Mouse (Mus musculus) liver, postnatal 0 days (tissue): ENCODE results near the gene Angptl1. TPM values are rescaled to one million over a fixed set of nuclear protein-coding genes. Genes with fewer than 3 reads are reported as not detected.

ENCODE experiments used
- ATAC-seq: fragments of 200-750 bp; cut with Nextera tagmentation; 2 replicates; pipeline ENCODE4 v1.8.0; 2017; ENCODE audit warnings: mild to moderate bottlenecking, moderate library complexity
- DNase-seq: peaks from one replicate; pipeline ENCODE4 v3.0.0-alpha.2; 2016
- H3K27ac ChIP-seq: fragments of 300-500 bp; sonication (generic); 2 replicates; pipeline ENCODE4 v1.5.1; 2014; ENCODE audit warnings: antibody characterized with exemption, moderate library complexity, mild to moderate bottlenecking, low read depth
- H3K27me3 ChIP-seq: fragments of 300-500 bp; sonication (generic); 2 replicates; pipeline ENCODE4 v1.6.1; 2014; ENCODE audit warnings: low read length, control low read depth, mixed read lengths; ENCODE audit not compliant: insufficient read depth
- H3K36me3 ChIP-seq: fragments of 300-500 bp; sonication (generic); replicated peaks from 2 replicates; pipeline ENCODE4 v1.6.1; 2014; ENCODE audit warnings: mild to moderate bottlenecking, control low read depth, low read length, moderate library complexity, mixed read lengths; ENCODE audit not compliant: insufficient read depth
- H3K4me1 ChIP-seq: fragments of 300-500 bp; sonication (generic); 2 replicates; pipeline ENCODE4 v1.6.1; 2014; ENCODE audit warnings: antibody characterized with exemption, mild to moderate bottlenecking, control low read depth; ENCODE audit not compliant: insufficient read depth
- H3K4me2 ChIP-seq: fragments of 300-500 bp; sonication (generic); 2 replicates; pipeline ENCODE4 v1.6.1; 2014; ENCODE audit warnings: low read depth, mild to moderate bottlenecking, low read length, moderate library complexity, mixed read lengths
- H3K4me3 ChIP-seq: fragments of 300-500 bp; sonication (generic); 2 replicates; pipeline ENCODE4 v1.5.1; 2014; ENCODE audit warnings: low read depth, low read length
- H3K9ac ChIP-seq: fragments of 300-500 bp; sonication (generic); replicated peaks from 2 replicates; pipeline ENCODE4 v1.6.1; 2014; ENCODE audit warnings: mild to moderate bottlenecking, moderate library complexity
- H3K9me3 ChIP-seq: fragments of 300-500 bp; sonication (generic); 2 replicates; pipeline ENCODE4 v1.6.1; 2016; ENCODE audit warnings: mild to moderate bottlenecking, control low read depth, low read length, mixed read lengths
- CTCF ChIP-seq: sonication (generic); IDR thresholded peaks from 2 replicates; pipeline ENCODE4 v1.5.1; 2016; ENCODE audit warnings: antibody characterized with exemption, low read depth
- EP300 ChIP-seq: IDR thresholded peaks from 2 replicates; pipeline ENCODE4 v1.6.1; 2016; ENCODE audit warnings: antibody characterized with exemption, low read depth, mild to moderate bottlenecking
- WGBS: fragments of 180-500 bp; shearing (Covaris S2); extraction: QIAGEN DNeasy Blood & Tissue Kit; methylation state at CpG from one replicate; pipeline ENCODE4 v1.1.7; 2014; ENCODE audit not compliant: insufficient replicate concordance; 5-methylcytosine and 5-hydroxymethylcytosine counted together
- polyA plus RNA-seq: library from polyadenylated mRNA; unstranded; fragments of >200 nt; fragmentation: Nextera tagmentation; extraction: Ambion mirVana; gene quantifications from 2 replicates; pipeline ENCODE4 v1.2.1, GENCODE M21; 2015

The Angptl1 gene
- polyA plus RNA-seq, 1 experiment from 2014 or later, result 0.09 TPM

GRCm38 (mm10) chr1:156885879-156886278 is 47.5 kb downstream of the Angptl1 start:
- H3K9me3 ChIP-seq, result no peaks in the 10 kb centered on the region
- 85% methylated on average over 2 of the region's 2 CpGs for WGBS
- peaks cover 13% of the 10 kb centered on the region for H3K36me3 ChIP-seq
- H3K27me3 ChIP-seq, result no peaks in the 10 kb centered on the region
- H3K9ac ChIP-seq, result no peak overlapping the region
- no peak for TF ChIP-seq EP300
- no peak for TF ChIP-seq CTCF
- H3K4me2 ChIP-seq, result no peak overlapping the region
- H3K4me1 ChIP-seq, result no peaks in the 10 kb centered on the region
- ATAC-seq (no peak), DNase-seq (no peak)
- no peak overlapping the region for H3K27ac ChIP-seq
- H3K4me3 ChIP-seq, result no peak overlapping the region

- no peak overlapping the region for H3K4me2 ChIP-seq
- H3K36me3 ChIP-seq, result peaks cover 10% of the 10 kb centered on the region
- 79% methylated on average over 4 of the region's 4 CpGs for WGBS
- DNase-seq, result no peak
- H3K9me3 ChIP-seq, result no peaks in the 10 kb centered on the region
- H3K4me3 ChIP-seq, result no peak overlapping the region
- H3K27ac ChIP-seq, result no peak overlapping the region
- H3K27me3 ChIP-seq, result no peaks in the 10 kb centered on the region
- no peak for ATAC-seq
- TF ChIP-seq CTCF, result 0 out of 2 replicates have a peak, but pooled peaks have one; percentile 17
- TF ChIP-seq EP300, result no peak
- H3K4me1 ChIP-seq, result no peaks in the 10 kb centered on the region
- H3K9ac ChIP-seq, result no peak overlapping the region
These were observed 50.5 kb downstream of the Angptl1 start for GRCm38 (mm10) chr1:156888830-156889229.

- H3K9me3 ChIP-seq, result no peaks in the 10 kb centered on the region
- H3K4me3 ChIP-seq, result no peak overlapping the region
- no peak overlapping the region for H3K27ac ChIP-seq
- H3K27me3 ChIP-seq, result no peaks in the 10 kb centered on the region
- H3K4me1 ChIP-seq, result no peaks in the 10 kb centered on the region
- no peak for ATAC-seq
- DNase-seq, result no peak
- 82% methylated on average over 4 of the region's 4 CpGs for WGBS
- no peak overlapping the region for H3K9ac ChIP-seq
- H3K4me2 ChIP-seq, result no peak overlapping the region
- TF ChIP-seq EP300, result no peak
- TF ChIP-seq CTCF, result peak; percentile 36
- peaks cover 6% of the 10 kb centered on the region for H3K36me3 ChIP-seq
These were observed 53.2 kb downstream of the Angptl1 start for GRCm38 (mm10) chr1:156891561-156891960.

GRCm38 (mm10) chr1:156901689-156902088 is 63.3 kb downstream of the Angptl1 start:
- Histone ChIP-seq H3K4me1 (no peaks in the 10 kb centered on the region), H3K9me3 (no peaks in the 10 kb centered on the region), H3K4me3 (no peak overlapping the region), H3K27me3 (no peaks in the 10 kb centered on the region), H3K9ac (no peak overlapping the region), H3K27ac (no peak overlapping the region), H3K36me3 (peaks cover 6% of the 10 kb centered on the region), H3K4me2 (no peak overlapping the region)
- TF ChIP-seq CTCF (no peak), EP300 (no peak)
- no peak for ATAC-seq
- DNase-seq, result no peak
- WGBS, result 78% methylated on average over 6 of the region's 6 CpGs

- no peak for TF ChIP-seq EP300
- TF ChIP-seq CTCF, result no peak
- Histone ChIP-seq H3K4me1 (no peaks in the 10 kb centered on the region), H3K4me2 (no peak overlapping the region), H3K27me3 (no peaks in the 10 kb centered on the region), H3K9ac (no peak overlapping the region), H3K27ac (no peak overlapping the region), H3K9me3 (no peaks in the 10 kb centered on the region), H3K36me3 (peaks cover 10% of the 10 kb centered on the region), H3K4me3 (no peak overlapping the region)
- ATAC-seq (no peak), DNase-seq (no peak)
- WGBS, result 84% methylated on average over 3 of the region's 3 CpGs
These were observed 65.5 kb downstream of the Angptl1 start for GRCm38 (mm10) chr1:156903899-156904298.

- 49% methylated on average over 2 of the region's 2 CpGs for WGBS
- Histone ChIP-seq H3K4me2 (no peak overlapping the region), H3K27ac (no peak overlapping the region), H3K4me1 (no peaks in the 10 kb centered on the region), H3K27me3 (no peaks in the 10 kb centered on the region), H3K4me3 (no peak overlapping the region), H3K9me3 (no peaks in the 10 kb centered on the region), H3K36me3 (peaks cover 10% of the 10 kb centered on the region), H3K9ac (no peak overlapping the region)
- TF ChIP-seq CTCF (no peak), EP300 (no peak)
- ATAC-seq, result no peak
- DNase-seq, result no peak
These were observed 67.3 kb downstream of the Angptl1 start for GRCm38 (mm10) chr1:156905660-156906059.

- no peak for TF ChIP-seq CTCF
- no peak for TF ChIP-seq EP300
- DNase-seq, result no peak
- H3K4me2 ChIP-seq, result no peak overlapping the region
- no peak overlapping the region for H3K9ac ChIP-seq
- H3K4me3 ChIP-seq, result no peak overlapping the region
- peaks cover 7% of the 10 kb centered on the region for H3K36me3 ChIP-seq
- ATAC-seq, result no peak
- H3K27ac ChIP-seq, result no peak overlapping the region
- no peaks in the 10 kb centered on the region for H3K9me3 ChIP-seq
- no peaks in the 10 kb centered on the region for H3K27me3 ChIP-seq
- no peaks in the 10 kb centered on the region for H3K4me1 ChIP-seq
- 73% methylated on average over 4 of the region's 4 CpGs for WGBS
These were observed 70.9 kb downstream of the Angptl1 start for GRCm38 (mm10) chr1:156909265-156909664.
